Mouse (Mus musculus) erythroblast, embryonic 14.5 days (primary cell): ENCODE results near the gene Tln1.

ENCODE experiments used
- GATA1 ChIP-seq: IDR thresholded peaks from 2 replicates; pipeline ENCODE4 v1.6.1; 2012; ENCODE audit warnings: low read length, inconsistent platforms, mixed read lengths
- TAL1 ChIP-seq: IDR thresholded peaks from 3 replicates; pipeline ENCODE4 v1.6.1; 2012; ENCODE audit warnings: low read length, inconsistent platforms, mixed read lengths

DNA sequence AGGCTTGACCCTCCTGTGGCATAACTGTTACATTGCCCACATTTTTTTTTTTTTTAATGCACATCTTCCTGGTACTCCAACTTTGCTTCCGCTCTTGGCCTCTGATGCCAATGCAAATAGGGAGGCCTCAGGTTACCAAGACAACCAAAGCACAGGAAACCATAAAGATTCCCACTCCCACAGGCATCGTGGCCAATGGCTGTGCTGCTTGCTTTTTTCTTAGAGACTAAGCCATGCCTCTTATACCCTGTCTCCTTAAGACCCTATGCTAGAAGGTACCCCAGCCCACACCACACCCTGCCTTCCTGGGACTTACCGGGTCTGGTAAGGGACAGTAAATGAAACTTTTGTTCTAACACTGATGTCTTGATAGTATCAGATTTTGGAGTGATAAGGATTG lies 31.0 kb upstream of the Tln1 start:
- no peak for TF ChIP-seq TAL1
- no peak for TF ChIP-seq GATA1
